Mouse (Mus musculus) cerebellum, adult 2 months (tissue): Measurements from ENCODE around the gene Tshr.

ENCODE experiments used
- CTCF ChIP-seq: fragments of 200-500 bp; IDR thresholded peaks from 2 replicates; pipeline ENCODE4 v1.5.1; 2011; ENCODE audit warnings: low read depth, mild to moderate bottlenecking, control low read depth, low read length, moderate library complexity, borderline replicate concordance; ENCODE audit not compliant: insufficient read depth
- POLR2A ChIP-seq: fragments of 200-500 bp; IDR thresholded peaks from 2 replicates; pipeline ENCODE4 v1.6.1; 2011; ENCODE audit warnings: low read length, control low read depth, borderline replicate concordance; ENCODE audit not compliant: insufficient read depth

DNA sequence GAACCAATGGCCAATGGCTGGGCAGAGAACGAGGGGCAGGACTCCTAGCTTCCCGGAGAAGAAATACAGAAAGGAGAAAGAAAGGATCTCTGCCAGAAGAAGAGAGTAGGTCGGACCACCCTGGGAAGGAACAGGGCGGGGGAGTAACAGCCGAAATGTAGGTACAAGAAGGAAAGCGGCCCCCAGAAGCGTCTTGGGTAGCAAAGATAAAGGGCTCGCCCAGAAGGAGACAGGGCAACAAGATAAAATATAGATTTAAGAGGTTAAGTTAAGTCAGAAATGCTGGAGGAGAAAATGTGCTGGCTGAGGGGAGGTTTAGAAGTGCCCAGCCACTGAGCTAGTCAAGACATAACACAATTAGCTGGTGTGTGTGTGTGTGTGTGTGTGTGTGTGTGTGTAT lies 30.6 kb upstream of the Tshr start:
- TF ChIP-seq CTCF = no peak
- no peak for TF ChIP-seq POLR2A
